Mouse (Mus musculus): ENCODE results near the gene Ncor2. TPM values are rescaled to one million over a fixed set of nuclear protein-coding genes. Genes with fewer than 3 reads are reported as not detected.
"Not testable (repeated sequence)": the region's sequence is repeated elsewhere in the genome, so short reads cannot be mapped to it uniquely, and the experiment has no call there.

Ncor2 gene
- polyA plus RNA-seq (2012; rRNA removed): 31.3 and 74.2 TPM in 2 replicates

- DNase-seq (ENCODE audit: low read depth): no peak
Measured at GRCm38 (mm10) chr5:125179007-125179734, at the start of gene Ncor2. Gene Ncor2, minus strand, starts transcription at chr5:125179219.

DNA sequence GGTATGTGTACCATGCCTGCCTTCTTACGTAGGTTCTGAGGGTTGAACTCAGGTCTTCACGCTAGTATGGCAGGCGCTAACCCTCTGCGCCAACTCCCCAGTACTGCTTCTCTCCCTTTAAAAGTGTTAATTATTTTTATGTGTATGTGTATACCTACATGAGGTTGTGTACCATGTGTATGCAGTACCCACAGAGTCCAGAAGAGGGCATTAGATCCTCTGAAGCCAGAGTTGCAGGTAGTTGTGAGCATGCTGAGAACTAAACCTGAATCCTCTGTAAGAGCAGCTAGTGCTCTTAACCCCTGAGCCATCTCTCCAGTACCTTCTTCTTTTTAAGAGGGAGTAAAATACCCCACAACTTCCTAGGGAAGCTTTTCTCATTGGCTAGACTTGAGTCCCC, 48.7 kb upstream of the Ncor2 start:
- no peak for DNase-seq (ENCODE audit: low read depth)

DNA sequence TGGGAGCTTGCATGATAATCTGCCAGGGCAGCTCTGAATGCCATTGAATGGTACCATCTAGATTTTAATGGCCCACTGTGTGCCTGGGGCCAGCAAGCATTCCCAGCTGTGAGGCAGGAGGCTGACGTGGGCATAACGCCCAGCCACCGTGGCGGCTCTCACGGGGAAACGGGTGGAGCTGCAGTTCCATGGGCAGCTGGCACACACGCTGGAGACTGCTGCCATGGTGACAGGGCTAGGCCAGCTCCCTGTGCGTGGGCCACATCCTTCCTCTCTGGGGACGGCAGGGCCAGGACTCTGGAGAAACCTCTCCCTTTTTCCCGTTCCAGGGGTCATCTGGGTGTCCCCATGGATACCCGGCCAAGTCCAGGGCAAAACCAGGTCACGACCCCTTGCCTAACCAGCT, 47.2 kb upstream of the Ncor2 start:
- no peak for DNase-seq (ENCODE audit: low read depth)

DNA sequence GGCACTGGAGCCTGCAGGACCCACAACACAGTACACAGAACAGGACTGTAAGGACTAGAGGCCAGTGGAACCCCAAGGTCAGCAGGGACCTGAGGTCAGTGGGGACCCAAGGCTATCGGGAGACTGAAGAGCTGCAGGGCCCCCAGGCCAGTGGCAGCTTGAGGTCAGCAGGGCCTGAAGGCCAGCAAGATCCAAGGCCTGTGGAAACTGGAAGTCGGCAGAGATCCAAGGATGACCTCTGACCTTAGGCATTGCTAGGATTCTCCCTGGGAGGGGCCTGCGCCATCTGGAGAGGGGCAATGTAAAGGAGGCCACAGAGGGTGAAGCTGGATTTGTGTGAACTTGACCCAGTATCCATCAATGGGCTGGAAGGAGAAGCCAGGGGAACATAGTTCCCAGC, 45.9 kb upstream of the Ncor2 start:
- DNase-seq (ENCODE audit: low read depth): no peak

GRCm38 (mm10) chr5:125223961-125224360, 44.9 kb upstream of the Ncor2 start:
- no peak for DNase-seq (ENCODE audit: low read depth)

DNA sequence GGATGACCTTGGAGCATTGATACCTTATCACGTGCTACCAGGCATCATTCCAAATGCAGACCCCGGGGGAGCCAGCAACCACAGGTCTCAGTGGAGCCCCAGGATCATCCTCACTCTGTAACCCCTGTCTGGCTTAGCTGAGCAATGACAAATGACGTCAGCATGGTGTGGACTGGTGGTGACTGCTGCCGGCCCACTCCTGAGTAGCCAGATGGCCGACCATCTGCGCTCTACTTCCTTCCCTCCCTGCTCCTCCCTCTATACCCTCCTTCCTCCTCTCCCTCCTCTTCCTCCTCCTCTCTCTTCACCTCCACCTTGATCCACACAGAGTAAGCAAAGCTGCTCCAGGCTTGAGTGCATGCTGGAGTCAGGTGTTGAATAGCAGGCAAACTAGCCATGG, 43.7 kb upstream of the Ncor2 start:
- DNase-seq (ENCODE audit: low read depth): no peak

- no peak for DNase-seq (ENCODE audit: low read depth)
Measured at GRCm38 (mm10) chr5:125221868-125222267, 42.8 kb upstream of the Ncor2 start.

DNA sequence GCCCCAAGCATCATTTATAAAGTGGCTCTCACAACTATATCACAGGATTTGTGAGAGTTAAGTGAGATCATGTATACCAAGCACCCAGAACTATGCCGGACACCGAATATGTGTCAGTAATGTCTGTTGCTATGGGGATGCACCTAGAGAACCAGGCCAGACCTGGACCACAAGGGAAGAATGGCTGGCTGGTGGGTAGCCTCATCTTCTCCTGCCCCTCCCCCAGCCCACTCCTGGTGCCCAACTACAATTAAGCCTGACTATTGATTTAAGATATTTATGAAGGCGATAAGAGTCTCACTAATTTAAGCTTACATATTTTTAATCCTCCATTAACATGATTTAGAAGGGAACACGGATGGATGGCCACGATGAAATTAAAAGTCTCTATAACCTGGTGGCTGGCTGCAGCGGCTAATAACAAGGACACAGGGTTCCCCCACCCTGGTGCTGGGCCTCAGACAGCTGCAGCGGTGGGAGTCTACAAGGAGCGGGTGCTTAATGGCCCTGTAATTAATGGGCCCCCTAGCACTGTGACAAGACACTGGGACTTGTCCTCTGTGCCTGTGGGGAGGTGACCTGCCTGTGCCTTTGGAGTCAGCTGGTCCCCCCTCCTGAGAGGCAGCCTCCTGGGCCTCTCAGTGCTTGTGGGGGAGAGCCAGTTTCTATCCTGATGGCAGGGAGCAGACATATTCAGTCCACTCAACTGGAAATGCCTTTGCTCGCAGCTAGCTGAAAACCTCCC, 38.6 kb upstream of the Ncor2 start:
- DNase-seq (ENCODE audit: low read depth): no peak

GRCm38 (mm10) chr5:125215930-125216459, 37.0 kb upstream of the Ncor2 start:
- no peak for DNase-seq (ENCODE audit: low read depth)

GRCm38 (mm10) chr5:125215346-125215929, 36.4 kb upstream of the Ncor2 start:
- DNase-seq (ENCODE audit: low read depth): no peak

DNA sequence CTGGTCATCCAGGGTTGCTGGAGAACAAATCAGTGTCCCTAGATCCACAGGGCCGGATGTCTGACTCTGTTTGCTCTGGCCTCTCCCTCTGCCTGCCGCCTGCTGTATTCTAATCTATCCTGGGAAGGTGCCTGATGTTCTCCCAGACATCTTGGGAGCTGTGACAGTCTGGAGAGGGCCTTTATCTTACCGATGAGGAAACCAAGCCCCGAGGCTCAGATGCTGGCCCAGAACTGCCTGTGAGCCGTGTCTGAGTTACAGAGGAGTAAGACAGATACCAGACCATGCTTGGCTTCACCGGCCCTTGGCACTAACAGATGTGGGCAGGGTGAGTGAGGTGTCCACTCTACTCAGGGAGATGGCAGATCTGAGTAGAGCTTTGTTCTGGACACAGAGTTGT, 35.0 kb upstream of the Ncor2 start:
- no peak for DNase-seq (ENCODE audit: low read depth)

GRCm38 (mm10) chr5:125204910-125205309, 25.9 kb upstream of the Ncor2 start:
- not testable (repeated sequence) for DNase-seq (ENCODE audit: low read depth)

DNA sequence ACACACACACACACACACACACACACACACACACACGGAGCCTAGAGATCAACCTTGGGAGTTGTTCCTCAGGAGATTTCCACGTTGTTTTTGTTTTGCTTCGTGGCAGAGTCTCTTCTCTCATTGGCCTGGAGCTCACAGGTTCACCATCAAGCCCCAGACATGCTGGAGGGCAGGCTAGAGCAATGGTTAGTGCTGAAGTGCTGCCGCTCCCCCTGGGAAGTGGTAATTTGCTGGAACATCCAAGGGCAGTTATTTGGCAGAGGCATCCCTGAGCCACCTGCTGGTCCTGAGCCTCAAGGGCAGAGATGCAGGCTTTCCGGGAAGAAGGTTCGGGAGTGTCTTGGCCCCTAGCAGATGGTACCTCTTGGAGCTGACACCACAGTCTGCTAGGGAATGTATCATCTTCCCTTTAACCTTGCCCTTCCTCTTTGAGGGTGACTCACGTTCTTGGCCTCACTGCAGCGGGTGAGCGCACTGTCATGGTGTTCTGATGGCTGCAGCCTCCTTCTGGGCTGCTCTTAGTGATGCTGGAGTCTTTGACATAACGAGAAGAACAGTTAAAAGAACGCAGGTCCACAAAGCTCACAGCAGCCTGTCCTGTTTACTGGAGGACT, 25.3 kb upstream of the Ncor2 start:
- DNase-seq (ENCODE audit: low read depth): no peak

DNA sequence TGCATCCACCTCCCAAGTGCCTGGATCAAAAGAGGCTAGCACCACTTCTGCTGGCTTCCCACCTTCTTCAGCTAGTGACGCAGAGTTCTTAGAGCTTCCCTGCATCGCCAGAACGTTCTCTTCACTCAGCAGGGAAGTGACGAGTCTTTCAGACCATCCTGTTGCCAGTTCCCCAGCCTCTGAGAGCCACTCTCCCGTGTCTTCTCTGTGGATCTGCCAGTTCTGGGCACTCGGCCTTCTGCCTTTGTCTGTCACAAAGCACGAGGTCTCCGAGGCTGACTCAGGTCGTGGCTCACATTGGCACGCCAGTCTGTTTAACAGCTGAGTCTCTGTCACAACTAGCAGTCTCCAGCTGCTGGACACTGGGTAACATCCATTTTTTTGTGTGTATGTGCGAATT, 24.7 kb upstream of the Ncor2 start:
- no peak for DNase-seq (ENCODE audit: low read depth)

DNA sequence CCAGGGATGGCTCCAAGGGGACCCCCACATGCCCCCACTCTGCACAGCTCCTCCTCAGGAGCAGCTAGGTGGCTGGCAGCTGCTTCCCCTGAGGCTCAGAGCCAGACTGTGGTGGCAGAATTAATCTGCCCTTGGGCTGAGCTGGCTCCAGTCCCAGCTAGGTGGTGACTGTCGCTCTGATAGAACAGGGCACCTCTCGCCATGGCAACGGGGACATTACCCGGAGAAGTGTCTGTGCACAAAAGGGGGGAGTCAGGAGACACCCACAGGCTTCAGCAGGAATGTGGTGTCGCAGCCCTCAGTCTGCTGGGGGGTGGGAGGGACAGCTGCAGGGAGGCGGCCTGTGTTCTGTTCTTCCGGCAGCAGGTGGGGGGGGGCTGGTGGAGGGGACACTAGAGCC, 24.1 kb upstream of the Ncor2 start:
- no peak for DNase-seq (ENCODE audit: low read depth)

GRCm38 (mm10) chr5:125202100-125202499, 23.1 kb upstream of the Ncor2 start:
- DNase-seq (ENCODE audit: low read depth): no peak

GRCm38 (mm10) chr5:125199086-125199485, 20.1 kb upstream of the Ncor2 start:
- DNase-seq (ENCODE audit: low read depth): no peak

DNA sequence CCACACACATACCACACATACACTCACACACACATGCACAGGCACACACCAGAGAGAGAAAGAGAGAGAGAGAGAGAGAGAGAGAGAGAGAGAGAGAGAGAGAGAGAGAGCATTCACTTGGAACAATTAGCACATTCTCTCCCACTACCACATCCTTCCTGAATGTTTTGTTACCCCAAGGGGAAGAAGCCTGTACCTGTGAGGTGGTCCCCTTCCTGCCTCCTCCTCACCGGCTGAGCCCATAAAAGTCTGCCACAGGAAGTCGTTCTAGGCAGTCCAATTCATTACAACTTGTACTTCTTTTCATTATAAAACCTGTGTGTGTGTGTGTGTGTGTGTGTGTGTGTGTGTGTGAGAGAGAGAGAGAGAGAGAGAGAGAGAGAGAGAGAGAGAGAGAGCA, 18.3 kb upstream of the Ncor2 start:
- DNase-seq (ENCODE audit: low read depth): not testable (repeated sequence)

DNA sequence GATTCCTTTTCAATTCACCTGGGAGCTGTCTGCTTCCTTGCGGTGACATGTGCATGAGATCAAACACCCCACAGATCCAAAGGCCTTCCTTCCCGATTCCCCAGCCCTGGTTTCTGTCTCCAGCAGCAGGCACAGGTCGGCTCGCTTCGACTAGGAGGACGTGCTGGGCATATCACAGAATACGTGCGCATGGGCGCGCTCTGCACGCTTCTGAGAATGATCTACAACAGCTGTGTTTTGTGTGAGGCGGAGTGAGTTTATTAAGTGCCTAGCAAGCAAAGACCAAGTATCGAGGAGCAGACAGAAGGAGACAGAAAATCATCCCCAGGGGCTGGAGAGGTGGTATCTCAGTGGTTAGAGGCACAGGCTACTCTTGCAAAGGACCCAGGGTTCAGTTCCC, 17.0 kb upstream of the Ncor2 start:
- DNase-seq (ENCODE audit: low read depth): no peak

DNA sequence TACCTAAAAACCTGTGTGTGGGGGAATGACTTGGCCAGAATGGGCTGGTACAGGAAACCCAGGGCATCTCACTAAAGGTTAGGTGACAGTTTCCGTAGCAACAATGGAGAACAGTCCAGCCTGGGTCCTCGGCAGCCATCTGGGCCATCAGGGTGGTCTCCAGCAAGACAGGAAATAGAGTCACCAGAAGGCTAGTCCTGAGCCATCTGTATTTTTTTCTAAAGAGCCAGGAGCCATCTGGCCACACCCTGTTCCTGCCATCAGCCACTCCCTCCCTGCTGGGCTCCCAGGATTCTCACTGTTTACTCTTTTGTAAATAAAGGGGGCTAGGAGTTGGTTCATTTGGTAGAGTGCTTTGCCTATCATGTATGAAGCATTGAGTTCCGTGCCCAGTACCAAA, 16.1 kb upstream of the Ncor2 start:
- no peak for DNase-seq (ENCODE audit: low read depth)

DNA sequence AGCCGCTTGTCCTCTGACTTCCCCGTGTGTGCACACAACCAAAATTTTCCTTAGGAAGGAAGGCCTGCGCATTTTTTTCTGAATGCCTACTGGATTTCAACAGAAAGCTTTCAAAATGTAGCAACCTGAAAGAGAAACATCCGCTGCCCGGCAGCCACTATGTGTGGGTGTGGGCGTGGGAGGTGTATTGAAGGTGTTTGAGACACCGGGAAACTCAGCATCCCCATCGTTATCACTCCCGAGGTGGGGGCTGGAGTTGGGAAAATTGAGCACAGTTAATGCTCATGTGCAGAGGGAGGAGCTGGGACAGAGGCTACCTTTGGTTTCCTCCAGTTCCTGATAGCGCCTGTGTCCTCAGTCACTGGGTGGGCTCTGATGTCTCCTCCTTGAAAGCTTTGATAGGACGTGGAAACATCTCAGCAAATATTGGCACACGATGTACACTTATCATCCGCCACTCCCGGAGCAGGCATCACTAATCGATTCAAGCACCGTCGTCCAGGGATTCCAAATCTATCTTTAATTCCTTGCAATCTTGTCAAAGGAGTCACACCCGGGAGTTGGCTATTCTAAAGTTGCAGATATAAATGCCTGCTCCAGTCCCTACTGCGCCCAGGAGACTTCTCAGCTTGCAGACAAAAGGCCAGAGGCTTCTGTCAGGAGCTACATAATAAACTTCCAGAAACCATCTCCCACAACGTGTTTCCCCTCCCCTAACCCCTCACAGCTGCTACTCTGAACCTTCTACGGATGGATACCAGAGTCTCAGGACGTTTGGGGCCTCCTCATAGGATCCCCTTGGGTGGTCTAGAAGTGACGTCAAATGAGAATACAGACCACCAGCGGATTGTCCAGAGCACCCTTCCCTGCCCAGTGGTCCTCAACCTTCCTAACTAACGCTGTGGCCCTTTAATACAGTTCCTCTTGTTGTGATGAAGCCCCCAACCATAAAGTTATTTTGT, 14.7 kb upstream of the Ncor2 start:
- no peak for DNase-seq (ENCODE audit: low read depth)

Measured in gonadal fat pad, adult 2 months (tissue).